Mouse (Mus musculus): Measurements from ENCODE around the gene Gm49373. TPM values are rescaled to one million over a fixed set of nuclear protein-coding genes. Genes with fewer than 3 reads are reported as not detected.

Gene Gm49373
- polyA plus RNA-seq, 1 experiment from 2014 or later: 0.58 TPM

GRCm38 (mm10) chr9:21105760-21106564, 33.1 kb upstream of the Gm49373 start:
- Histone ChIP-seq H3K4me3 (ENCODE audit: low read depth, low read length) (no peak overlapping the region), H3K36me3 (replicated peaks; ENCODE audit: control insufficient read depth, insufficient read depth, low read depth, low read length) (no peaks in the 10 kb centered on the region), H3K4me2 (ENCODE audit: low read depth, low read length) (no peak overlapping the region), H3K27ac (replicated peaks; ENCODE audit: low read depth, low read length) (no peak overlapping the region), H3K9me3 (replicated peaks; ENCODE audit: control insufficient read depth, low read length) (no peaks in the 10 kb centered on the region), H3K9ac (replicated peaks; ENCODE audit: low read length) (no peak overlapping the region), H3K27me3 (ENCODE audit: control insufficient read depth, insufficient read depth, low read length) (no peaks in the 10 kb centered on the region), H3K4me1 (ENCODE audit: control insufficient read depth, insufficient read depth, low read length) (no peaks in the 10 kb centered on the region)
- DNase-seq (ENCODE audit: low spot score): no peak
- ATAC-seq (replicated peaks; ENCODE audit: insufficient number of reproducible peaks, low FRiP score, low TSS enrichment, low read depth): no peak
- WGBS: 78% methylated on average over 5 of the region's 5 CpGs

DNA sequence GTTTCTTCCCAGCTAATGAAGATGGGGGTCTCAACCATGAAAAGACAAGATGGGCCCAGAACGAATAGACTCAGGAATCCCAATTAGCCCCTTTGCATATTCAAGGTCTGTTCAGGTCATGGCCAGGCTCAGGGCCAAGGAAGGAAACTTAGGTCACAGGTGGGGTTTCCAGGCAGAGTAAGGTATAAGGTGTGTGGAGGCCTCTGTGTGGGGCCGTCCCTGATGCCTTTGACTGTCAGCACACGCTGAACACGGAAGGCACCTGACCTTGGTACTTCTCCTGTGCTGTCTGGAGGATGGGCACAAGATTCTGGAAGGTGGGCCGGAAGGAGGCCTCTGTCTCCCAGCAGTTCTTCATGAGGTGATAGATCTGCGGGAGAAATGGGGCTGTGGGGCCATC, 31.9 kb upstream of the Gm49373 start:
- DNase-seq (ENCODE audit: low spot score) (no peak), ATAC-seq (replicated peaks; ENCODE audit: insufficient number of reproducible peaks, low FRiP score, low TSS enrichment, low read depth) (no peak)
- Histone ChIP-seq H3K4me1 (ENCODE audit: control insufficient read depth, insufficient read depth, low read length) (no peaks in the 10 kb centered on the region), H3K9me3 (replicated peaks; ENCODE audit: control insufficient read depth, low read length) (no peaks in the 10 kb centered on the region), H3K4me3 (ENCODE audit: low read depth, low read length) (no peak overlapping the region), H3K9ac (replicated peaks; ENCODE audit: low read length) (no peak overlapping the region), H3K4me2 (ENCODE audit: low read depth, low read length) (no peak overlapping the region), H3K27me3 (ENCODE audit: control insufficient read depth, insufficient read depth, low read length) (no peaks in the 10 kb centered on the region), H3K36me3 (replicated peaks; ENCODE audit: control insufficient read depth, insufficient read depth, low read depth, low read length) (no peaks in the 10 kb centered on the region), H3K27ac (replicated peaks; ENCODE audit: low read depth, low read length) (no peak overlapping the region)
- WGBS: 87% methylated on average over 6 of the region's 6 CpGs

DNA sequence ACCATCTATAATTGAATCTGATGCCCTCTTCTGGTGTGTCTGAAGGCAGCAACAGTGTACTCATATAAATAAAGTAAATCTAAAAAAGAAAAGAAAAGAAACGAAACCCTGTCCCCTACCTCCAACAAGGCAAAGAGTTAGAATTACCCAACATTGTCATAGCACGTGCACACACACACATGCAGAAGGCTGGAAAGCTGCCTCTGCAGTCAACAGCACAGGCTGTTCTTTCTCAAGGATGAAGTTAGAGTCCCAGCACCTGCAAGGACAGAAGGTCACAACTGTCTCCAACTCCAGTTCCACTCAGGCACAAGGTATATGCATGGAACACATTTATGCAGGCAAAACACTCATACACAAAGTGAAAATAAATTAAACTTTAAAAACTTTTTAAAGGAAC, 29.2 kb upstream of the Gm49373 start:
- Histone ChIP-seq H3K4me1 (ENCODE audit: control insufficient read depth, insufficient read depth, low read length) (no peaks in the 10 kb centered on the region), H3K27me3 (ENCODE audit: control insufficient read depth, insufficient read depth, low read length) (no peaks in the 10 kb centered on the region), H3K27ac (replicated peaks; ENCODE audit: low read depth, low read length) (no peak overlapping the region), H3K4me2 (ENCODE audit: low read depth, low read length) (no peak overlapping the region), H3K9me3 (replicated peaks; ENCODE audit: control insufficient read depth, low read length) (no peaks in the 10 kb centered on the region), H3K4me3 (ENCODE audit: low read depth, low read length) (no peak overlapping the region), H3K9ac (replicated peaks; ENCODE audit: low read length) (no peak overlapping the region), H3K36me3 (replicated peaks; ENCODE audit: control insufficient read depth, insufficient read depth, low read depth, low read length) (no peaks in the 10 kb centered on the region)
- ATAC-seq (replicated peaks; ENCODE audit: insufficient number of reproducible peaks, low FRiP score, low TSS enrichment, low read depth): no peak
- WGBS: 92% methylated on average over 2 of the region's 2 CpGs
- no peak for DNase-seq (ENCODE audit: low spot score)

DNA sequence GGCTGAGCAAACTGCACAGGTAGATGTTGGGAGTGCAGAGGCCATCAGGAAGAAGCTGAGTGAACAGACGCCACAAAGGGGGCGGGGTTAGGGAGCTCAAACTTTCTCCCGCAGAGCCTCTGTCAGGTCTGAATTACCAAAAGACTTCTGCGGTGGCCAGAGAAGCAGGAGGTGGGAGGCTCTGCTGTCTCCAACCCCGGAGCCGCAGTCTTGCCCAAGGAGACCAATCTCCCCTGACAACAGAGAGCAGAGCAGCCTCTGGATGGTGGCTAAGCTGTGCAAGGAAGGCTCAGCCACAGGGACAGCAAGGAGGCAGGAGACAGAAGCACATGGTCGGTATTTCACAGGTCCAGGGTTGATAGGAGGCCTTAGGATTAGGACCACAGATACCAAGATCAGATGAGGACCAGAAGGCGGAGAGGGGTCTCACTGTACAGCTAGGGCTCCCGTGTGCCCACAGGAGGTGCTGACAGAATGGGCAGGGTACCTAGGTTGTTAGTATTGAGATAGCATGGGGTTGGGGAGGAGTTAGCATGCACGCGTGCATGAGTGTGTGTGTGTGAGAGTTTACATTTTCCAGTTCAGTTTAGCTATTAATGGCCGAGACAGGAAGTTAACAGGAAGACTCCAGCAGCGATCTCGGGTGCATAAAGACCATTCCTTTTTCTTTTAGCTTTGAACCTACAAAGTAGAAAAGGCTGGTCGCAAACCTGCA, 27.7 kb upstream of the Gm49373 start:
- no peak for DNase-seq (ENCODE audit: low spot score)
- no peaks in the 10 kb centered on the region for H3K4me1 ChIP-seq (ENCODE audit: control insufficient read depth, insufficient read depth, low read length)
- no peaks in the 10 kb centered on the region for H3K27me3 ChIP-seq (ENCODE audit: control insufficient read depth, insufficient read depth, low read length)
- WGBS: 47% methylated on average over 15 of the region's 15 CpGs
- no peak overlapping the region for H3K4me3 ChIP-seq (ENCODE audit: low read depth, low read length)
- no peak overlapping the region for H3K4me2 ChIP-seq (ENCODE audit: low read depth, low read length)
- no peaks in the 10 kb centered on the region for H3K9me3 ChIP-seq (replicated peaks; ENCODE audit: control insufficient read depth, low read length)
- peak overlapping the region; percentile 19; the same call in 1 of the 2 replicates for H3K9ac ChIP-seq (replicated peaks; ENCODE audit: low read length)
- no peak for ATAC-seq (replicated peaks; ENCODE audit: insufficient number of reproducible peaks, low FRiP score, low TSS enrichment, low read depth)
- H3K27ac ChIP-seq (replicated peaks; ENCODE audit: low read depth, low read length): no peak overlapping the region
- H3K36me3 ChIP-seq (replicated peaks; ENCODE audit: control insufficient read depth, insufficient read depth, low read depth, low read length): no peaks in the 10 kb centered on the region

GRCm38 (mm10) chr9:21097793-21098192, 24.9 kb upstream of the Gm49373 start:
- H3K9me3 ChIP-seq (replicated peaks; ENCODE audit: control insufficient read depth, low read length): no peaks in the 10 kb centered on the region
- H3K4me2 ChIP-seq (ENCODE audit: low read depth, low read length): no peak overlapping the region
- DNase-seq (ENCODE audit: low spot score) (no peak), ATAC-seq (replicated peaks; ENCODE audit: insufficient number of reproducible peaks, low FRiP score, low TSS enrichment, low read depth) (no peak)
- H3K4me3 ChIP-seq (ENCODE audit: low read depth, low read length): no peak overlapping the region
- no peaks in the 10 kb centered on the region for H3K4me1 ChIP-seq (ENCODE audit: control insufficient read depth, insufficient read depth, low read length)
- WGBS: 84% methylated on average over 8 of the region's 8 CpGs
- no peaks in the 10 kb centered on the region for H3K27me3 ChIP-seq (ENCODE audit: control insufficient read depth, insufficient read depth, low read length)
- H3K27ac ChIP-seq (replicated peaks; ENCODE audit: low read depth, low read length): no peak overlapping the region
- H3K36me3 ChIP-seq (replicated peaks; ENCODE audit: control insufficient read depth, insufficient read depth, low read depth, low read length): no peaks in the 10 kb centered on the region; the same call in 1 of the 2 replicates
- H3K9ac ChIP-seq (replicated peaks; ENCODE audit: low read length): no peak overlapping the region

GRCm38 (mm10) chr9:21095958-21096357, 23.1 kb upstream of the Gm49373 start:
- Histone ChIP-seq H3K9ac (replicated peaks; ENCODE audit: low read length) (no peak overlapping the region), H3K4me1 (ENCODE audit: control insufficient read depth, insufficient read depth, low read length) (no peaks in the 10 kb centered on the region), H3K27ac (replicated peaks; ENCODE audit: low read depth, low read length) (no peak overlapping the region), H3K36me3 (replicated peaks; ENCODE audit: control insufficient read depth, insufficient read depth, low read depth, low read length) (no peaks in the 10 kb centered on the region; the same call in 1 of the 2 replicates), H3K4me3 (ENCODE audit: low read depth, low read length) (no peak overlapping the region), H3K9me3 (replicated peaks; ENCODE audit: control insufficient read depth, low read length) (no peaks in the 10 kb centered on the region), H3K4me2 (ENCODE audit: low read depth, low read length) (no peak overlapping the region), H3K27me3 (ENCODE audit: control insufficient read depth, insufficient read depth, low read length) (no peaks in the 10 kb centered on the region)
- no peak for ATAC-seq (replicated peaks; ENCODE audit: insufficient number of reproducible peaks, low FRiP score, low TSS enrichment, low read depth)
- 87% methylated on average over 4 of the region's 4 CpGs for whole genome bisulfite sequencing
- DNase-seq (ENCODE audit: low spot score): no peak

DNA sequence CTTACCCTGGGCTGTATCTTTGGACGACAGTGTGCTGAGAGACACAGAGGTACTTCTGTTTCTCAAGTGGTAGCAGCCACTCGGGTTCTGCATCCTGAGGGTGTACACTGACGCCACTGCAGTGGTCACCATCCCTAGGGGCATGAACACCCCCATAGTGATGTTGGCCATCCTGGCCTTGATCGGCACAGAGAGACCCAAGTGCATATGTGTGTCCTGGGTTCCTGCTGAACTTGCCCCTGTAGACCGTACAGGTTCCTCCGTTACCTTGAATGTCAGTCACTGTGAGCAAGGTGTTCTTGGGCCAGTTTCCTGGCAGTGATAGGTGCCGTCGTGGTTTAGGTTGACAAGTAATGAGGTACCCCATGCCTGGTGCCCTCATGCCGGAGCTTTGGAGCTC, 20.5 kb upstream of the Gm49373 start:
- Histone ChIP-seq H3K9me3 (replicated peaks; ENCODE audit: control insufficient read depth, low read length) (no peaks in the 10 kb centered on the region), H3K27ac (replicated peaks; ENCODE audit: low read depth, low read length) (no peak overlapping the region), H3K4me1 (ENCODE audit: control insufficient read depth, insufficient read depth, low read length) (no peaks in the 10 kb centered on the region; the same call in 1 of the 2 replicates), H3K9ac (replicated peaks; ENCODE audit: low read length) (no peak overlapping the region), H3K4me3 (ENCODE audit: low read depth, low read length) (no peak overlapping the region), H3K36me3 (replicated peaks; ENCODE audit: control insufficient read depth, insufficient read depth, low read depth, low read length) (peaks cover 7% of the 10 kb centered on the region), H3K4me2 (ENCODE audit: low read depth, low read length) (no peak overlapping the region), H3K27me3 (ENCODE audit: control insufficient read depth, insufficient read depth, low read length) (no peaks in the 10 kb centered on the region)
- 92% methylated on average over 9 of the region's 9 CpGs for WGBS
- no peak for ATAC-seq (replicated peaks; ENCODE audit: insufficient number of reproducible peaks, low FRiP score, low TSS enrichment, low read depth)
- DNase-seq (ENCODE audit: low spot score): no peak

GRCm38 (mm10) chr9:21091707-21092320, 18.9 kb upstream of the Gm49373 start, which contains the start of the genes Gm38431 and Raver1:
Gene Gm38431, minus strand, starts transcription at chr9:21091997.
Gene Raver1, minus strand, starts transcription at chr9:21092008.
- DNase-seq (ENCODE audit: low spot score): peak; percentile 99
- under 1% methylated on average over 53 of the region's 54 CpGs for WGBS
- H3K27me3 ChIP-seq (ENCODE audit: control insufficient read depth, insufficient read depth, low read length): no peaks in the 10 kb centered on the region
- H3K4me1 ChIP-seq (ENCODE audit: control insufficient read depth, insufficient read depth, low read length): no peaks in the 10 kb centered on the region; the same call in 1 of the 2 replicates
- H3K9me3 ChIP-seq (replicated peaks; ENCODE audit: control insufficient read depth, low read length): no peaks in the 10 kb centered on the region
- H3K4me2 ChIP-seq (ENCODE audit: low read depth, low read length): peak within 1 kb of the TSS; percentile 66
- H3K9ac ChIP-seq (replicated peaks; ENCODE audit: low read length): peak within 1 kb of the TSS; percentile 74
- ATAC-seq (replicated peaks; ENCODE audit: insufficient number of reproducible peaks, low FRiP score, low TSS enrichment, low read depth): peak; percentile 99
- peaks cover 12% of the 10 kb centered on the region for H3K36me3 ChIP-seq (replicated peaks; ENCODE audit: control insufficient read depth, insufficient read depth, low read depth, low read length)
- peak within 1 kb of the TSS; percentile 60 for H3K4me3 ChIP-seq (ENCODE audit: low read depth, low read length)
- H3K27ac ChIP-seq (replicated peaks; ENCODE audit: low read depth, low read length): peak within 1 kb of the TSS; percentile 68
